Mouse (Mus musculus): Measurements from ENCODE around the gene Slc41a1. TPM values are rescaled to one million over a fixed set of nuclear protein-coding genes. Genes with fewer than 3 reads are reported as not detected.

Slc41a1 gene
- 22.7 TPM for polyA plus RNA-seq (2014; fragmentation: Illumina TruSeq; extraction: RNeasy Lipid Tissue Mini Kit (QIAGEN cat#74804); ENCODE audit: low read depth, low replicate concordance)

DNA sequence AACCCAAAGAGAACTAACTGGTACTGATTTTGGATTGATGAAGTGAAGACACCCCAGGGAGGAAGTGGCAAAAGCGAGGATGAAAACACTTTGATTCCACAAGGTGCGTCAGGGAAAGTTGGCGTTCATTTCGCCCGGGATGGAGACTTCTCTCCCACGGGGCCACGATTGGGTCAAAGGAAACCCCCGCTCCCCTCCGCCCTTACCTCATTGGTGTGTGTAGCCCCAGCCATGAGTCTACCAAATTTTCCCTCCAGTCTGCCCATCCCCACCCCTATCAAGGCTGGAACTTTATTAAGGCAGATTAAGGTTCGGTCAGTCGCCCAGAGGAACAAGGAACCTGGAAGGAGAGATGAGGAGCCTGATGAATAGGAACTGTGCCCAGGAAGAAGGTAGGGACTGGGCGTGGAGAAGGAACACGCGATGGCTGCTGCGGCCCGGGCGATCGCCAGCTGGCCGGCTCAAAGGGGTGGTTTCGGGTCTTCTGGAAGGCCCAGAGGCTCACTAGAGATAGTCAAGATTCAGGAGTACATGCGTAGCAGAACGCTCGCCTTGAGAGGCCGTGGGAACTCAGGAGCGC is at the start of gene Slc41a1:
Slc41a1 (plus strand) TSS at position 287 of the 580 bp plus-strand sequence.

GRCm38 (mm10) chr1:131797202-131797909 is 29.9 kb upstream of the Slc41a1 start, which contains the start of gene Pm20d1:
Gene Pm20d1, plus strand, starts transcription at chr1:131797381.

GRCm38 (mm10) chr1:131867093-131867945 is 40.0 kb downstream of the Slc41a1 start, which contains the start of gene Rab29:
Gene Rab29, plus strand, starts transcription at chr1:131867224.

Other genes with a start within 250 kb of the Slc41a1 start
- gene Avpr1b, start 228.3 kb upstream of the Slc41a1 start, polyA plus RNA-seq (2014; fragmentation: Illumina TruSeq; extraction: RNeasy Lipid Tissue Mini Kit (QIAGEN cat#74804); ENCODE audit: low read depth, low replicate concordance) = not detected
- gene Ctse, start 189.2 kb upstream of the Slc41a1 start, polyA plus RNA-seq (2014; fragmentation: Illumina TruSeq; extraction: RNeasy Lipid Tissue Mini Kit (QIAGEN cat#74804); ENCODE audit: low read depth, low replicate concordance) = not detected
- gene Rab7b, start 138.8 kb upstream of the Slc41a1 start, polyA plus RNA-seq (2014; fragmentation: Illumina TruSeq; extraction: RNeasy Lipid Tissue Mini Kit (QIAGEN cat#74804); ENCODE audit: low read depth, low replicate concordance) = 3.1 TPM
- gene Slc26a9, start 83.5 kb upstream of the Slc41a1 start, polyA plus RNA-seq (2014; fragmentation: Illumina TruSeq; extraction: RNeasy Lipid Tissue Mini Kit (QIAGEN cat#74804); ENCODE audit: low read depth, low replicate concordance) = not detected
- 7.5 TPM for gene Pm20d1, start 30.1 kb upstream of the Slc41a1 start, polyA plus RNA-seq (2014; fragmentation: Illumina TruSeq; extraction: RNeasy Lipid Tissue Mini Kit (QIAGEN cat#74804); ENCODE audit: low read depth, low replicate concordance)
- 6.9 TPM for gene Rab29, start 39.7 kb downstream of the Slc41a1 start, polyA plus RNA-seq (2014; fragmentation: Illumina TruSeq; extraction: RNeasy Lipid Tissue Mini Kit (QIAGEN cat#74804); ENCODE audit: low read depth, low replicate concordance)
- gene Nucks1, start 83.0 kb downstream of the Slc41a1 start, polyA plus RNA-seq (2014; fragmentation: Illumina TruSeq; extraction: RNeasy Lipid Tissue Mini Kit (QIAGEN cat#74804); ENCODE audit: low read depth, low replicate concordance) = 173 TPM
- 4.0 TPM for gene Slc45a3, start 135.5 kb downstream of the Slc41a1 start, polyA plus RNA-seq (2014; fragmentation: Illumina TruSeq; extraction: RNeasy Lipid Tissue Mini Kit (QIAGEN cat#74804); ENCODE audit: low read depth, low replicate concordance)
- 32.1 TPM for gene Elk4, start 180.1 kb downstream of the Slc41a1 start, polyA plus RNA-seq (2014; fragmentation: Illumina TruSeq; extraction: RNeasy Lipid Tissue Mini Kit (QIAGEN cat#74804); ENCODE audit: low read depth, low replicate concordance)
- 115 TPM for gene Mfsd4a, start 240.6 kb downstream of the Slc41a1 start, polyA plus RNA-seq (2014; fragmentation: Illumina TruSeq; extraction: RNeasy Lipid Tissue Mini Kit (QIAGEN cat#74804); ENCODE audit: low read depth, low replicate concordance)